Mouse (Mus musculus): Measurements from ENCODE around the gene Spop. TPM values are rescaled to one million over a fixed set of nuclear protein-coding genes. Genes with fewer than 3 reads are reported as not detected.

Spop gene
- polyA plus RNA-seq, 1 experiment from 2014 or later, result 102 TPM

GRCm38 (mm10) chr11:95389006-95389405 is 24.9 kb upstream of the Spop start:
- no peak for TF ChIP-seq CTCF (IDR thresholded peaks at IDR 0.05)
- no peaks in the 10 kb centered on the region for H3K27me3 ChIP-seq
- DNase-seq (ENCODE audit: low read depth, low spot score), result no peak
- ChIA-PET POLR2A (interaction anchor here (0.7 kb wide), 1 partner anchor 107 kb away, joined by 4 read pairs; no protein-coding TSS in a partner anchor), CTCF (interaction anchor here (1.0 to 1.6 kb wide), 3 partner anchors 8 to 132 kb away, joined by 3 to 4 read pairs (median 3); no protein-coding TSS in a partner anchor)
- ATAC-seq, result no peak
- in situ Hi-C loops (cut with MboI; ENCODE audit: low pct_unique_long_range_greater_than_20kb), result no loop called here

GRCm38 (mm10) chr11:95390420-95390819 is 23.5 kb upstream of the Spop start:
- TF ChIP-seq CTCF (IDR thresholded peaks at IDR 0.05), result no peak
- ChIA-PET CTCF (interaction anchor here (2.0 kb wide), 1 partner anchor 131 kb away, joined by 16 read pairs; no protein-coding TSS in a partner anchor), POLR2A (interaction anchor here (1.0 kb wide), 1 partner anchor 131 kb away, joined by 3 read pairs; no protein-coding TSS in a partner anchor)
- DNase-seq (ENCODE audit: low read depth, low spot score) (no peak), ATAC-seq (no peak)
- in situ Hi-C loops (cut with MboI; ENCODE audit: low pct_unique_long_range_greater_than_20kb), result no loop called here
- H3K27me3 ChIP-seq, result no peaks in the 10 kb centered on the region

- in situ Hi-C loops (cut with MboI; ENCODE audit: low pct_unique_long_range_greater_than_20kb), result no loop called here
- POLR2A ChIA-PET, result no interaction called here
- CTCF ChIA-PET, result interaction anchor here (0.8 to 2.0 kb wide), 2 partner anchors 24 to 130 kb away, joined by 3 to 16 read pairs; no protein-coding TSS in a partner anchor
- no peak for ATAC-seq
- no peaks in the 10 kb centered on the region for H3K27me3 ChIP-seq
- no peak for DNase-seq (ENCODE audit: low read depth, low spot score)
- TF ChIP-seq CTCF (IDR thresholded peaks at IDR 0.05), result no peak
Observed at GRCm38 (mm10) chr11:95391201-95391600, 22.7 kb upstream of the Spop start.

- TF ChIP-seq CTCF (IDR thresholded peaks at IDR 0.05), result no peak
- no peaks in the 10 kb centered on the region for H3K27me3 ChIP-seq
- ATAC-seq (no peak), DNase-seq (ENCODE audit: low read depth, low spot score) (no peak)
- CTCF ChIA-PET, result interaction anchor here (0.8 to 2.0 kb wide), 3 partner anchors 23 to 130 kb away, joined by 3 to 16 read pairs (median 4); no protein-coding TSS in a partner anchor
- in situ Hi-C loops (cut with MboI; ENCODE audit: low pct_unique_long_range_greater_than_20kb), result no loop called here
- POLR2A ChIA-PET, result interaction anchor here (0.6 kb wide), 1 partner anchor 66 kb away, joined by 3 read pairs; no protein-coding TSS in a partner anchor
Observed at GRCm38 (mm10) chr11:95391743-95392142, 22.1 kb upstream of the Spop start.

GRCm38 (mm10) chr11:95392223-95392667 is 21.6 kb upstream of the Spop start:
- POLR2A ChIA-PET, result interaction anchor here (0.6 kb wide), 1 partner anchor 66 kb away, joined by 3 read pairs; no protein-coding TSS in a partner anchor
- TF ChIP-seq CTCF (IDR thresholded peaks at IDR 0.05), result no peak
- H3K27me3 ChIP-seq, result no peaks in the 10 kb centered on the region
- CTCF ChIA-PET, result interaction anchor here (1.4 to 7.0 kb wide), 3 partner anchors 115 to 129 kb away, joined by 4 to 59 read pairs (median 16); no protein-coding TSS in a partner anchor
- ATAC-seq (no peak), DNase-seq (ENCODE audit: low read depth, low spot score) (no peak)
- in situ Hi-C loops (cut with MboI; ENCODE audit: low pct_unique_long_range_greater_than_20kb), result no loop called here

- H3K27me3 ChIP-seq, result no peaks in the 10 kb centered on the region
- no peak for TF ChIP-seq CTCF (IDR thresholded peaks at IDR 0.05)
- ChIA-PET CTCF (interaction anchor here (1.4 to 7.0 kb wide), 2 partner anchors 114 to 128 kb away, joined by 4 to 59 read pairs; no protein-coding TSS in a partner anchor), POLR2A (interaction anchor here (0.9 kb wide), 1 partner anchor 274 kb away, joined by 3 read pairs; the partner anchor contains the start of gene Phb)
- in situ Hi-C loops (cut with MboI; ENCODE audit: low pct_unique_long_range_greater_than_20kb), result no loop called here
- no peak for ATAC-seq
- DNase-seq (ENCODE audit: low read depth, low spot score), result no peak
Observed at GRCm38 (mm10) chr11:95392708-95393499, 21.0 kb upstream of the Spop start.

GRCm38 (mm10) chr11:95393500-95393816 is 20.4 kb upstream of the Spop start:
- TF ChIP-seq CTCF (IDR thresholded peaks at IDR 0.05), result no peak
- ChIA-PET CTCF (interaction anchor here (0.6 to 7.0 kb wide), 2 partner anchors 33 to 128 kb away, joined by 3 to 59 read pairs; no protein-coding TSS in a partner anchor), POLR2A (interaction anchor here (0.9 kb wide), 1 partner anchor 273 kb away, joined by 3 read pairs; the partner anchor contains the start of gene Phb)
- ATAC-seq (no peak), DNase-seq (ENCODE audit: low read depth, low spot score) (no peak)
- in situ Hi-C loops (cut with MboI; ENCODE audit: low pct_unique_long_range_greater_than_20kb), result no loop called here
- H3K27me3 ChIP-seq, result no peaks in the 10 kb centered on the region

GRCm38 (mm10) chr11:95394112-95394511 is 19.8 kb upstream of the Spop start:
- ATAC-seq (no peak), DNase-seq (ENCODE audit: low read depth, low spot score) (no peak)
- in situ Hi-C loops (cut with MboI; ENCODE audit: low pct_unique_long_range_greater_than_20kb), result no loop called here
- CTCF ChIA-PET, result interaction anchor here (0.6 to 7.0 kb wide), 3 partner anchors 32 to 127 kb away, joined by 3 to 59 read pairs (median 3); no protein-coding TSS in a partner anchor
- H3K27me3 ChIP-seq, result no peaks in the 10 kb centered on the region
- POLR2A ChIA-PET, result no interaction called here
- TF ChIP-seq CTCF (IDR thresholded peaks at IDR 0.05), result no peak

GRCm38 (mm10) chr11:95396548-95396947 is 17.3 kb upstream of the Spop start:
- CTCF ChIA-PET, result interaction anchor here (1.3 to 7.0 kb wide), 3 partner anchors 112 to 125 kb away, joined by 4 to 59 read pairs (median 4); no protein-coding TSS in a partner anchor

More at GRCm38 (mm10) chr11:95396548-95396947, 17.3 kb upstream of the Spop start:
- no peak for TF ChIP-seq CTCF (IDR thresholded peaks at IDR 0.05)
- H3K27me3 ChIP-seq, result no peaks in the 10 kb centered on the region
- POLR2A ChIA-PET, result no interaction called here
- ATAC-seq, result no peak
- DNase-seq (ENCODE audit: low read depth, low spot score), result no peak
- in situ Hi-C loops (cut with MboI; ENCODE audit: low pct_unique_long_range_greater_than_20kb), result loop anchor here (5.0 kb wide), 2 partner anchors 36 to 126 kb away; no protein-coding TSS in a partner anchor

Data from Patski (cell line).